Mouse (Mus musculus) adrenal gland (tissue): ENCODE measurements around the gene Spns1.

Experiments
- intact Hi-C: fragments of 180-260 bp; cut with DNase I; formaldehyde crosslinking; loops from one replicate; pipeline ENCODE4 v1.15.1; 2025
- microRNA-seq, 2 experiments: library from miRNA; unstranded; fragments of <30 nt; microRNA quantifications; one replicate each; pipeline ENCODE4; 2019

Spns1 gene

GRCm38 (mm10) chr7:126340896-126341295 is 36.4 kb downstream of the Spns1 start:
- intact Hi-C loops: no loop called here

GRCm38 (mm10) chr7:126340206-126340618 is 37.0 kb downstream of the Spns1 start:
- intact Hi-C loops: no loop called here

- intact Hi-C loops: no loop called here
Observed at GRCm38 (mm10) chr7:126339521-126339971, 37.7 kb downstream of the Spns1 start.

GRCm38 (mm10) chr7:126338906-126339305 is 38.3 kb downstream of the Spns1 start:
- intact Hi-C loops: no loop called here

DNA sequence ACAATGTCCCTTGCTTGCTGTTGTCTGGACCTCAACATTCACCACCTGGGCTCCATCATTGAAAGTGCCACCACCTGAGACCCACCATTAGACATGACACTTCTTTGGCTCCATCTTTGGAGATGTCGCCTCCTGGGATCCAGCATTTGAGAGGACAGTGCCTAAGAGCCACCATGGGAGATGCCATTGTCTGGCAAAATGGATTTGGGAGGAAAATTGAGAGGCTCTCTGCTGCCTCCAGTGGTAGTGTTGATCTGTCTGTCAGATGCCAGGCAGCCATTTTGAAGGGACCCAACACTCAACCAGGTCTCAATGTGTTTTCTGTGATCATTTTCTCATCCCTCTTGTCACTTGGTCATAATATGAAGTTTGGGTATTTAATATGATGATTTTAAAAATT is 41.7 kb downstream of the Spns1 start:
- intact Hi-C loops: no loop called here

GRCm38 (mm10) chr7:126332691-126333090 is 44.6 kb downstream of the Spns1 start:
- intact Hi-C loops: no loop called here

DNA sequence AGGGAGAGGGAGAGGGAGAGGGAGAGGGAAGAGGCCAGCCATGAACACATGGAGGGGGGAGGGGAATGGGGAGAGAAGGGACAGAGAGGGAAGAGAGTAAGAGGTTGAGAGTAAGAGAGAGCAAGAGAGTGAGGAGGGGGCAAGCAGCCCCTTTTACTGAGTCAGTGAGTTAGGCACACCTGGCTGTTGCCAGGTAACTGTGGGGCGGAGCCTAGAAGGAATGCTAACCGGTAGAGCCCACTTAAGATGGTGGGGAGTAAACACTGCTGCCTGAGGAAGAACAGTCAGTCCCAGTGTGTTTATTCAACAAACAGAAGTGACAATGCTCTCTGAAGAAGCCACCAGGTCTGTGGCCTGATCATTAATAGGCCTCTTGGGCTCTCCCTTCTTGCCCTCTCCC is 46.6 kb downstream of the Spns1 start:
- intact Hi-C loops: no loop called here

DNA sequence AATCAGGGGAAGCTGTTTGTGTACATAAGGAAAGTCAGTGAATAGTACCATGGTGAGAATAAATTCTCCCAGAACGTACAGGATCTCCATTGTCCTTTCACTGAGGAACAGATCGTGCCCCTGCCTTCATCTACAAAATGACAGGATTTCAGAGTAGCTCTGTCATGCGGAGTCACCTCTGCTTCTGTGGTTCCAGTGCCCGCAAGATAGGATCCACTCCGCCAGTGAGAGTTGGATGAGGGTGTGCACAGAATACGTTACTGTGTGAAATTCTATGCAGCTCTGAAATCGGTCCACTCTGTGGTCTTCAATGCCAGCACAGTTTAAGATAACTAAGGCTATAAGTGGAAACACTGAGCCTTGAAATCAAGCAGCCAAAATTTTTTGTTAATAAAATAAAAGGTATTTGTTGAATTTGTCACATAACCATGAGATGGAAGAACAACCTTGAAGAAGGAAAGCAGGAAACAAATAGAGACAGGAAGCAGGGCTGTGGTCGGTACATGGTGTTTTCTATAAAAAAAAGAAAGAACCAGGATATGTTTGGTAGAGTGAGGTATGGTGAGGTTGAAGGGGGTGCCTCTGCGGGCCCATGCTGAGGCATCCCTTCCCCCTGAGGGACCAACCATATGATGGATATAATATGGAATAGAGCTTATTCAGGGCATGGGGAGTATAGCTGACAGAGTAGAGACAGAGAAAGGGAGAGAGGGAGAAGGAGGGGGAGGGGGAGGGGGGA is 47.2 kb downstream of the Spns1 start:
- intact Hi-C loops: loop anchor here (10.0 kb wide), 1 partner anchor 195 kb away; no protein-coding TSS in a partner anchor

DNA sequence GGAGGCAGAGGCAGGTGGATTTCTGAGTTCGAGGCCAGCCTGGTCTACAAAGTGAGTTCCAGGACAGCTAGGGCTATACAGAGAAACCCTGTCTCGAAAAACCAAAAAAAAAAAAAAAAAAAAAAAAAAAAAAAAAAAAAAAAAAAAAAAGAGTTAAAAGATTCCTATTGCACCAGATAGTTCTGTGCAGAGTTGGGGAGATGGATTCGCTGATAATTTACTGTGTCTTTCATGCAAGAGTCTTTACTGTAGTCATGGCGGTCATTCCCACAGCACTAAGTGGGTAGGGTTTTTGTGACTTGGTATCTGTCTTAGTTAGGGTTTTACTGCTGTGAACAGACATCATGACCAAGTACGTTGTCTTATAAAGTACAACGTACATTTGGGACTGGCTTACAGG is 48.4 kb downstream of the Spns1 start:
- intact Hi-C loops: loop anchor here (10.0 kb wide), 1 partner anchor 196 kb away; no protein-coding TSS in a partner anchor

- intact Hi-C loops: loop anchor here (10.0 kb wide), 1 partner anchor 199 kb away; no protein-coding TSS in a partner anchor
Observed at GRCm38 (mm10) chr7:126325576-126326273, 51.5 kb downstream of the Spns1 start.

GRCm38 (mm10) chr7:126324791-126325190 is 52.5 kb downstream of the Spns1 start:
- intact Hi-C loops: loop anchor here (10.0 kb wide), 1 partner anchor 200 kb away; no protein-coding TSS in a partner anchor

- intact Hi-C loops: loop anchor here (1.0 to 10.0 kb wide), 2 partner anchors 55 to 201 kb away; no protein-coding TSS in a partner anchor
Observed at GRCm38 (mm10) chr7:126323729-126324128, 53.5 kb downstream of the Spns1 start.

Small RNA genes within 50 kb of the gene (microRNA-seq; reads per million reads assigned to microRNA genes)
- gene Mir7058: 0 to 0.11 reads per million in 2 experiments
